Mouse (Mus musculus): ENCODE results near the gene Pdia6.

Pdia6 gene

DNA sequence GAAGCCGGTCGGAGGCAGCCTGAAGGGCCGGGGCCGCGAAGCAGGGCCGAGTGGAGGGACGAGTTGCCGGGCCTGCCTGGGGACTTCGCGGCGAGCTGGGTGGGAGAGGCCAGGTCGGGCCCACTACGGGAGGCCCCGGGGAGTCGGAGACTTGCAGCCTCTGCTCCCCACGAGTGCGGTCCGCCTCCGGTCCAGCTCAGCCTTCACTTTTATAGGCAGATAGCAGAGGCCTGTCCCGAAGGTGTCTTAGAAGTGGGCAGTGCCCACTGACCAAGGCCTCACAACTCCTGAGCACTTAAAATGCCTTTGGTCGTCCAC lies 287 bp downstream of the Pdia6 start:
- DNase-seq = no peak

DNA sequence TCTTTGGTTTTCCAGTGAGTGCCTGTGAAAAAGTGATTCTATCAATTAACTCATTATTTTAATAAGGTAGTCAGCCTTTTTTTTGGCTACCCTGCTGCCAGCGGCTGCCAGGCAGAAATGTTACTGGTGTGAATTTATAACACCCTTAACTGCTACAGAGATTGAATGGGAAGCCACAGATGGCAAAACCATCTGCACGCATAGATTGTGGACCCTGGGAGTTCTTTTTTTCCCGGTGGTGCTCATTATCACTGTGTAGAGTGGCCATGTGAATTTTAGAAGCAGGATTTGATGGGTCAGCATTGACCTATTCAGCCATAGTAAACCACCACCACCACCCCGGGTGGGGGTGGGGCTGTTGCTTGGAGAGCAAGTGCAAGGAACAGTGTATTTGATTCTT lies 971 bp downstream of the Pdia6 start:
- DNase-seq = no peak

GRCm38 (mm10) chr12:17271272-17271671 lies 4.9 kb downstream of the Pdia6 start:
- peak; percentile 33 to 61 for DNase-seq

- no peak for DNase-seq
Measured at GRCm38 (mm10) chr12:17273841-17274240, 7.5 kb downstream of the Pdia6 start.

GRCm38 (mm10) chr12:17288496-17288895 lies 22.2 kb downstream of the Pdia6 start:
- DNase-seq = no peak

DNA sequence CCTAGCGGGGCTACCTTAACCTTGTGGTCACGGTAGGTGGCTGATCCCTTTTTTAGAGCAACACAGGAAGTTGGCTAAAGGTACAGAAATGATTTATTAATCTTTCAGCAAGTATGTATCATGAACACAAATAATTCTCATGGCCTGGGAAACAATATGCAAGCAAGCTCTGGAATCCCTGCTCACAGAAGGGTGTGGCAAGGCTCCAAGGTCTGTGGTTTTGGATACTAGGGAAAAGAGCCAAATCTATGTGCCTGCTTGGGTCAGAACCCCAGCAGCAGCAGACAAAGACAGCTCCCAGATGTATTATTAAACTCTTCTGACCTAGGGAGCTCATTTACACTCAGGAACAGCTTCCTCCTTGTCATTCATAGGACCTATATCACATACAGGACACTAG lies 22.7 kb downstream of the Pdia6 start:
- DNase-seq = no peak

DNA sequence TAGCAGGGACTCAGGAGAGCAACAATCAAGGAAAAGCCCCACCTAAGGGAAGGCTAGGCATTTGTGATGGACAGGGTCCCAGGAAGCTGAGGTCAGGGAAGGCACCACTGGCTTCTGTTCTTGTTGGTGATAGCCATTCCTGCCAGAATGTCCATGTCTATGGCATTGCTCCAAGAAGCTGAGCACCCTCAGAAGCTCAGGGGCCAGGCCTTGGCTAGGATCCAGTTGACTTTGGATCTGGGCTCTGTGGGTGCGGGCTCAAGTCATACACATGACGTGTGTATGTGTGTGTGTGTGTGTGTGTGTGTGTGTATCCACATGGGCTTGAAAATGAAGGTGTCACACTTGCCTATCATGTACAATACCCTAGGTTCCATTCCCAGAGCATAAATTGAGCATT lies 23.6 kb downstream of the Pdia6 start:
- DNase-seq = no peak

DNA sequence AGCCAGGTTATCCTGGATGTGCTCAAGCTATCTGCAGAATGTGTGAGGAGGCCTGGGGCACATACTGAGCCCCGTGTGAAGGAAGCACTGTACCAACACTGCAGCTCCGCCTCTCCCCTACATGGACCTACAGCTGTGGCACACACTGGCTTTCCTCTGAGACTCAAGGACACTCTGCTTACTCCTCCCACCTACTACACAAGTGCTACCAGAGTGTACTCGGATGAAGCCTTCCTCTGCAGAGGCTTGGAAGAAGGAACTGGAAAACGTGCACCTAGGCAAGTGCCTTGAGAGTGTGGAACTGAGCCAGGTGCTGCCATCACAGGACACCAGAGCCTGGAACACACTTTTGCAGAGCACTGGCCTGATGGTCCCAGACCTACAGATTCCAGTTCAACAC lies 24.2 kb downstream of the Pdia6 start:
- no peak for DNase-seq

DNA sequence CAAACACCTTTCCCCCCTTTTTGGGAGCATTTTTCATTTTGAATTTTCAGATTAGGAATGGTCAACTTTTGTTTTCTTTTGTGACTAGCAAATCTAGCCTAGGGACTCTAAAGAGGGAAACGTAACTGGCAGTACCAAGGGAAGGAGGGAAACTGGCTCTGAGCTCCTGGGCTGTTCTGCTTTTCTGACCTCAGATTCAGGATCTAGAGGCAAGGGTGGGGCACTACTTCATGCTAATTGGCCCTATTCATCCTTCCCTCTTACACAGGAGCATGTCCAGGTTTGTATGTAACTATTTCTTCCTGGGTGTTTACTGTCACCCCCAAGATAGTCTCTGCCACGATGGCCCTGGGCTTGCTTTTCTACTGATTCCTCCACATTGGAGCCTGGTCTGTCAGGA lies 30.6 kb downstream of the Pdia6 start:
- DNase-seq = no peak

DNA sequence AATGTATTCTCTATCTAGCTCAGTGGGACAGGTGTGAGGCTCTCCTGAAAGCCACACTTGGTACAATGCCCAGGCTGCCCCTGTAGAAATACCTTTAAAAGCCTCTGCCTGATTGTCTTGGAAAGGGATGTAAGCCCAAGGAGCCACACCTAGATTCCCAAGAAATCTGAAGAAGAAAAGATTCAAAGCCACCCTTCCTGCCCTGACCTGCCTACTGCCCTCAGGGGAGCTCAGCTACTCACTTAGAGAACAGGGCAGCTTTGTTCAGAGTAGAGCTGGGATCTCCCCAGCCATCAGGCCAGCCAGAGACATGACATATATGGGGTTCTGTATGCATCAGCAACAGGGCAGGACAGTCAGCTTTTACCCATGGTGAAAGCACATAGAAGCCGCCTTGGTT lies 33.6 kb downstream of the Pdia6 start:
- no peak for DNase-seq

GRCm38 (mm10) chr12:17305445-17305844 lies 39.1 kb downstream of the Pdia6 start:
- no peak for DNase-seq

- no peak for DNase-seq
Measured at GRCm38 (mm10) chr12:17308246-17308645, 41.9 kb downstream of the Pdia6 start.

GRCm38 (mm10) chr12:17310852-17311839 lies 44.8 kb downstream of the Pdia6 start:
- no peak for DNase-seq

GRCm38 (mm10) chr12:17316096-17316495 lies 49.8 kb downstream of the Pdia6 start:
- no peak for DNase-seq

DNA sequence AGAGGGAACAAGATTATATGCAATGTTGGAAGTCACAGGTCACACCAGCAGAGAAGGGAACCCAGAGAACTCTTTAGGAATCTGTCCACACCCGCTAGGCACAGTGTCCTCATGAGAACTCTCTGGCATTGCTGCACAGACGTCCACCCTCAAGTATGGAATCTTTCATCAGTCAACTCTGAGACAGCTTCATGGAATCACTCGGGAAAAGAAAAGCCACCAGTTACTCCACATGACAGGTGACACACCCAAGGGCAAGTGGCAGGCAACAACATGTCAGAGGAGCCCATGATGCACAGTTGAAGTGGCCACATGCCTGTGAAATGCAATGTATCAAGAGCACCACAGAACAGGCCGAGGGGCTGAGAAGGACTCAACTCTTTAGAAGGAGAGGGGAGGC lies 51.6 kb downstream of the Pdia6 start:
- no peak for DNase-seq

GRCm38 (mm10) chr12:17318453-17318852 lies 52.1 kb downstream of the Pdia6 start:
- DNase-seq = no peak

DNA sequence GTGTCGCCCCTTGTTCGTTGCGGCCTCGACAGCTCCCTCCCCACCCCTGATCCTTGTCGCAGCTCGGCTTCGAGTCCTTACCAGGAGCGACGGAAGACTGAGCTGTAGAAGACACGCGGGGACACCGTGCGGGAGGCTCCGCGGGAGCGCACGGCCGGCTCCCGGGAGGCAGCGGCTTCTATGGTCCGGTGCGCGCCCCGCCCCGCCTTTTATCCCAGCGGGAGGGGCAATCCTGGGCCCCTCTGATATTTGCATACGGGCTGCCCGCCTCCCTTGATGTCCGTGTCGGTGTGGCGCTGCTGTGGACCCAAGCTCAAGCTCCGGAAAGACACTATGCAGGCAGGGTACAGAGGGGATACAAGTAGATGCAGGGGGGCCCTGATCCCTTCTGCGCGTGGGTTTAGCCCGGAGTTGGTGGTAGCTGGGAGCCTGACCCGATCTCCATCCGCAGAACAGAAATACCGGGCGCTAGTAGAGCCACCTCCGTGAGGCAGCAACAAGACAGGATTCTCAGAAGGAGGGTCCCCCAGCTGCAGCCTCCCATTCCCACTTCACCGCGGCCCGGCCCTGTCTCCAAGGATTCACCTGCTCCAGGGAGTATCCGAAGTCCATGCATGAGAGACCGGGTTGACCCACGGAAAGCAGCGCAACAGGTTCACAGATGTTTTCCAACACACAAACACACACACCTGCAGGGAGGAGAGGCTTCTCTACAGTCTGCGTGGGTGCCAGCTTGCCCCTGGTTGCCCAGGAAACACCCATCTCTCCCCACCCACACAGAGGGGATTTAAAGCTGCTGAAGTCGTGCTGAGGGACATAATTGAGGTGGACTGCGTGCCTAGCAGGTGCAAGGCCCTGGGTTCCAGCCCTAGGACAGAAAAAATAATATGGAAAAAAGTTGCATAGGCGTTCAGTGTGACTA lies 58.5 kb downstream of the Pdia6 start:
- DNase-seq = peak; percentile 13 to 33

DNA sequence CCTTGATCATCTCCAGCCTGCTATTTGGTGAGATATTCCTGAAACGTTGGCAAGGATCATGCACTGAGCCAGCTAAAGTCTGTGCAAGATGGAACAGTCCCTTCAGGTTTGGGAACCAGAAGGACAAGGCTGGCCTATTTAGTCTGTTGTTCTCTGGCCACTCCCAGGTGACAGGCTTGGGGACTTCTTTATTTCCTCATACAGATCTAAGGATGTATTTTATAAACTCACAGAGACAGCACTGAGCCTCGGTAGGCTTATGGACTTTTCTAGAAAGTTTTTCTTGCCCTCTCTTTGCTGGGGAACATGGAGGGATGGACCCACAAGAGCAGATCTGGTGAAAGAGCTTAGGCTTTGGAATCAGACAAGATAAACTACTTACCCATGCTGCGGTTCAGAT lies 62.9 kb downstream of the Pdia6 start, which contains the start of gene Atp6v1c2:
TSS of gene Atp6v1c2 (minus strand) at position 101 of the 400 bp plus-strand sequence.
- no peak for DNase-seq

- no peak for DNase-seq
Measured at GRCm38 (mm10) chr12:17333459-17333858, 67.1 kb downstream of the Pdia6 start.

All from spleen, adult 18-20 months (tissue).